Mouse (Mus musculus) intestine, postnatal 0 days (tissue): Measurements from ENCODE around the gene Itgb2l. TPM values are rescaled to one million over a fixed set of nuclear protein-coding genes. Genes with fewer than 3 reads are reported as not detected.

ENCODE experiments used
- ATAC-seq: fragments of 200-750 bp; cut with Nextera tagmentation; 2 replicates; pipeline ENCODE4 v1.8.0; 2017; ENCODE audit warnings: mild to moderate bottlenecking, moderate TSS enrichment, moderate library complexity
- H3K27ac ChIP-seq: fragments of 300-500 bp; sonication (generic); 2 replicates; pipeline ENCODE4 v1.5.1; 2014; ENCODE audit warnings: mild to moderate bottlenecking, low read depth, low read length, moderate library complexity
- H3K27me3 ChIP-seq: fragments of 300-500 bp; sonication (generic); replicated peaks from 2 replicates; pipeline ENCODE4 v1.6.1; 2014; ENCODE audit warnings: low read length, mixed read lengths; ENCODE audit not compliant: control insufficient read depth, insufficient read depth
- H3K36me3 ChIP-seq: fragments of 300-500 bp; sonication (generic); 2 replicates; pipeline ENCODE4 v1.6.1; 2014; ENCODE audit warnings: mild to moderate bottlenecking, moderate library complexity; ENCODE audit not compliant: control insufficient read depth, insufficient read depth
- H3K4me1 ChIP-seq: fragments of 300-500 bp; sonication (generic); replicated peaks from 2 replicates; pipeline ENCODE4 v1.6.1; 2014; ENCODE audit warnings: antibody characterized with exemption, low read length, mixed read lengths; ENCODE audit not compliant: control insufficient read depth, insufficient read depth
- H3K4me2 ChIP-seq: fragments of 300-500 bp; sonication (generic); replicated peaks from 2 replicates; pipeline ENCODE4 v1.6.1; 2014; ENCODE audit warnings: low read depth, mild to moderate bottlenecking, moderate library complexity
- H3K4me3 ChIP-seq: fragments of 300-500 bp; sonication (generic); 2 replicates; pipeline ENCODE4 v1.5.1; 2014; ENCODE audit warnings: low read depth, low read length
- H3K9ac ChIP-seq: fragments of 300-500 bp; sonication (generic); 2 replicates; pipeline ENCODE4 v1.6.1; 2014; ENCODE audit warnings: mild to moderate bottlenecking, low read depth, low read length
- H3K9me3 ChIP-seq: fragments of 300-500 bp; sonication (generic); 2 replicates; pipeline ENCODE4 v1.6.1; 2016; ENCODE audit warnings: mixed run types; ENCODE audit not compliant: control insufficient read depth
- CTCF ChIP-seq: sonication (generic); IDR thresholded peaks from 2 replicates; pipeline ENCODE4 v1.5.1; 2016; ENCODE audit warnings: low read depth, mild to moderate bottlenecking, control low read depth, antibody characterized with exemption, moderate library complexity
- WGBS: fragments of 180-500 bp; shearing (Covaris S2); extraction: QIAGEN DNeasy Blood & Tissue Kit; methylation state at CpG from one replicate; pipeline ENCODE4 v1.1.7; 2014; 5-methylcytosine and 5-hydroxymethylcytosine counted together
- polyA plus RNA-seq: library from polyadenylated mRNA; unstranded; fragments of >200 nt; fragmentation: Nextera tagmentation; extraction: Ambion mirVana; gene quantifications from 2 replicates; pipeline ENCODE4 v1.2.1, GENCODE M21; 2015

Itgb2l gene
- polyA plus RNA-seq, 1 experiment from 2014 or later = 0.44 TPM

DNA sequence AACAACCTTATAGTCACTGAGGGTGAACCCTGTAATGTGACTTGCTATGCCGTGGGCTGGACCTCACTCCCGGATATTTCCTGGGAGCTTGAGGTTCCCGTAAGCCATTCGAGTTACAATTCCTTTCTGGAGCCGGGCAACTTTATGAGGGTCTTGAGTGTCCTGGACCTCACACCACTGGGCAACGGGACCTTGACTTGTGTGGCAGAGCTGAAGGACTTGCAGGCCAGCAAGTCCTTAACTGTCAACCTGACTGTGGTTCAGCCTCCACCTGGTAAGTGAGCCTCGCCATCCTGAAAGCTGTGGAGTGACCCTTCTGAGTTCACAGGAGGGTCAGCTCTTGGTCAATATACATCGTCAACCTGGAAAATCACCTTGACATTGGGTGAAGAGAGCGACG is 65.3 kb downstream of the Itgb2l start:
- Histone ChIP-seq H3K36me3 (no peaks in the 10 kb centered on the region; the same call in none of the 2 replicates), H3K9me3 (no peaks in the 10 kb centered on the region), H3K4me1 (0 out of 2 replicates have a peak, but pooled peaks cover 2% of the 10 kb centered on the region), H3K4me2 (no peak overlapping the region), H3K4me3 (no peak overlapping the region), H3K27ac (no peak overlapping the region), H3K9ac (no peak overlapping the region), H3K27me3 (no peaks in the 10 kb centered on the region)
- ATAC-seq = no peak
- no peak for TF ChIP-seq CTCF
- 89% methylated on average over 10 of the region's 10 CpGs for WGBS

DNA sequence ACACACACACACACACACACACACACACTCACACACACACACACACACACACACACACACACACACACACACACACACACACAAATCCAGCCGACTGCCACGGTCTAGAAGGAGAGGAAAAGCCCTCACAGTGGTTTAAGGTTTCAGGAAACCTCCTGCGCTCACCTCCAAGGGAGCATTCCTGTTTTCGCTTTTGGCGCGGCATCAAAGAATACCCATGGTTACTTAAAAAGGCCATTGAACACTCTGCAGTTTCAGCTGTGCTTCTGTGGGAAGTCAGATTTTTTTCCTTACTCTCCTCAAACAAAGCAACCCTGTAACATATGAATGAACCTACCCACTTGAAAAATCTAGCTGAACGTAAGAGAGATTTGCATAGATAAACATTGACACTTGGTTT is 67.1 kb downstream of the Itgb2l start:
- H3K4me2 ChIP-seq = no peak overlapping the region
- no peak for ATAC-seq
- no peaks in the 10 kb centered on the region for H3K27me3 ChIP-seq
- H3K9me3 ChIP-seq = no peaks in the 10 kb centered on the region
- 39% methylated on average over 7 of the region's 7 CpGs for WGBS
- H3K4me1 ChIP-seq = peaks cover 6% of the 10 kb centered on the region; the same call in 1 of the 2 replicates
- no peaks in the 10 kb centered on the region; the same call in none of the 2 replicates for H3K36me3 ChIP-seq
- no peak overlapping the region for H3K9ac ChIP-seq
- no peak overlapping the region for H3K4me3 ChIP-seq
- no peak for TF ChIP-seq CTCF
- no peak overlapping the region for H3K27ac ChIP-seq

GRCm38 (mm10) chr16:96375538-96375937 is 67.9 kb downstream of the Itgb2l start:
- Histone ChIP-seq H3K9ac (no peak overlapping the region), H3K4me1 (peaks cover 9% of the 10 kb centered on the region; the same call in 1 of the 2 replicates), H3K27ac (no peak overlapping the region), H3K4me3 (no peak overlapping the region), H3K36me3 (no peaks in the 10 kb centered on the region; the same call in none of the 2 replicates), H3K9me3 (no peaks in the 10 kb centered on the region), H3K4me2 (no peak overlapping the region), H3K27me3 (no peaks in the 10 kb centered on the region)
- TF ChIP-seq CTCF = no peak
- WGBS = 51% methylated on average over 7 of the region's 7 CpGs
- 0 out of 2 replicates have a peak, but pooled peaks have one; percentile 31 for ATAC-seq

DNA sequence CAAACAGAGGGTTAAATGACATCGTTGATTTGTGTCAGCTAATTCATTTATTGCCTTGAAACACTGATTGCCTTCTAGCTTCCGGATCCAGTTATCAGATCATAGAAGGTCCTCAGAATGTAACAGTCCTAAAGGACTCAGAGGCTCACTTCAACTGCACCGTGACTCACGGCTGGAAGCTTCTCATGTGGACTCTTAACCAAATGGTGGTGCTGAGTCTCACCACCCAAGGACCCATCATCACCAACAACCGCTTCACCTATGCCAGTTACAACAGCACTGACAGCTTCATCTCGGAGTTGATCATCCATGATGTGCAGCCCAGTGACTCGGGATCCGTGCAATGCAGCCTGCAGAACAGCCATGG is 70.7 kb downstream of the Itgb2l start:
- Histone ChIP-seq H3K4me2 (no peak overlapping the region), H3K27ac (no peak overlapping the region), H3K27me3 (no peaks in the 10 kb centered on the region), H3K9me3 (no peaks in the 10 kb centered on the region), H3K4me3 (no peak overlapping the region), H3K36me3 (no peaks in the 10 kb centered on the region), H3K4me1 (peaks cover 10% of the 10 kb centered on the region; the same call in 1 of the 2 replicates), H3K9ac (no peak overlapping the region)
- ATAC-seq = peak; percentile 37; the same call in 1 of the 2 replicates
- 42% methylated on average over 8 of the region's 8 CpGs for WGBS
- TF ChIP-seq CTCF = no peak

Other genes starting within 250 kb of the Itgb2l start
- gene Sh3bgr, start 243.2 kb downstream of the Itgb2l start, polyA plus RNA-seq = 25.6 and 28.0 TPM in 2 replicates
- 0.41 and 0.46 TPM in 2 replicates for gene B3galt5, start 207.8 kb downstream of the Itgb2l start, polyA plus RNA-seq
- 80.8 and 84.1 TPM in 2 replicates for gene Pcp4, start 24.0 kb upstream of the Itgb2l start, polyA plus RNA-seq